Mouse (Mus musculus) lung, postnatal 25 days (tissue): ENCODE measurements around the gene Wipf3.
A peak's percentile ranks its signal among the peaks of the same experiment; 100 is the strongest.

Experiments used
- DNase-seq: peaks from one replicate; pipeline ENCODE4 v3.0.0; 2022; ENCODE audit warnings: low spot score

Wipf3 gene

DNA sequence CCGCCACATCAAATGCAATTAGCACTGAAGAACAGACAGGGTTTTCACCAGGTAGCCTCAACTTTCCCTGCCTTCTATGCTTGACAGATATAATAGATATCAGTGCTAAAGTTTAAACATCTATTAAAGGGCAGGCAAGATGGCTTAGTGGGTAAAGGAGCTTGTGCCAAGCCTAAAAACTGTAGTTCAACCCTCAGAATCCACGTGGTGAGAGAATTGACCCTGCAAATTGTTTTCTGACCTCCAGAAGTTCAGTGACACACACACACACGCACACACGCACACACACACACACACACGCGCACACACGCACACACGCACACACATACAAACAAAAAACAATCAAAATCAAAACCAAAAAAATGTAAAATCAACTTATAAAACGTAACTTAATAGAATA, 2.8 kb downstream of the Wipf3 start:
- no peak for DNase-seq

GRCm38 (mm10) chr6:54432806-54433545, 3.6 kb downstream of the Wipf3 start:
- DNase-seq: peak; percentile 32

DNA sequence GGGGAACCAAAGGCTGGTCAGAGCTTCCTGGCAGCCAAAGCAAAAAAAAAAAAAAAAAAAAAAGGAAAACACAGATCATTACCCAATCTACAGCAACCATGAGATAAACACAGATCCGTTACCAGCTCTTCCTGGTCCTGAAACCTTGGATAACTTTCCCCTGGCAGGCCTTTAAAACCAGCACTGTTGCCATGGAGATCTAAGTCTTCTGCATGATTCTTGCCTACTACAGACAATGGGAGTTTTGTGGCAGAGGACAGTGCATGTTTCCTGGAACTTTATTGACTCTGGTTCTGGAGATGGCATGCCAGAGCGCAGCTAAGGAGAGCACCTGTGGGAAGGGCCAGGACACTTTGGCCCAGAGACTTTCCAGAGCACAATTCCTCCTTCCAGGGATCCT, 4.8 kb downstream of the Wipf3 start:
- no peak for DNase-seq

GRCm38 (mm10) chr6:54435663-54436062, 6.3 kb downstream of the Wipf3 start:
- no peak for DNase-seq

DNA sequence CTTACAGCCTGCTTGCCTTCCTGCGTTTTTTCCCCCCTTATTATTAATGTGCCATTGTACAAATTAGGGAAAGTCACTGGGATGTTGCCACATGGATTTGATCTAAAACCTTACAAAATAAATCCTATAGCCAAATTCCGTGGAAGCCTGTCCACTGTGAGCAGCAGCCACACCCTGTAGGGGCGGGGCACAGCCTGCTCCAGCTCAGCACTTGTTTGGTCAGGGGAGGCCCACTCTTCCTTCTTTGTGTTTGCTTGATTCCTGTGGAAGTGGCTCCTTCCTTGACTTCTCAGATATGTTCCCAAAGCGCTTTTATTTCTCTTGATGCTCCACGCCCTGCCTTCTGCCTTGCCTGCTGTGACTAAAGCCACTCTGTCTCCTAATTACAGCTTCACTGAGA, 6.9 kb downstream of the Wipf3 start:
- DNase-seq: no peak

- no peak for DNase-seq
These were observed 9.1 kb downstream of the Wipf3 start for GRCm38 (mm10) chr6:54438510-54438909.

- no peak for DNase-seq
These were observed 11.3 kb downstream of the Wipf3 start for GRCm38 (mm10) chr6:54440658-54441057.

GRCm38 (mm10) chr6:54443657-54444056, 14.3 kb downstream of the Wipf3 start:
- DNase-seq: no peak

GRCm38 (mm10) chr6:54444086-54444485, 14.7 kb downstream of the Wipf3 start:
- no peak for DNase-seq

- no peak for DNase-seq
These were observed 15.9 kb downstream of the Wipf3 start for GRCm38 (mm10) chr6:54445249-54445818.

GRCm38 (mm10) chr6:54447353-54447752, 17.9 kb downstream of the Wipf3 start:
- no peak for DNase-seq

DNA sequence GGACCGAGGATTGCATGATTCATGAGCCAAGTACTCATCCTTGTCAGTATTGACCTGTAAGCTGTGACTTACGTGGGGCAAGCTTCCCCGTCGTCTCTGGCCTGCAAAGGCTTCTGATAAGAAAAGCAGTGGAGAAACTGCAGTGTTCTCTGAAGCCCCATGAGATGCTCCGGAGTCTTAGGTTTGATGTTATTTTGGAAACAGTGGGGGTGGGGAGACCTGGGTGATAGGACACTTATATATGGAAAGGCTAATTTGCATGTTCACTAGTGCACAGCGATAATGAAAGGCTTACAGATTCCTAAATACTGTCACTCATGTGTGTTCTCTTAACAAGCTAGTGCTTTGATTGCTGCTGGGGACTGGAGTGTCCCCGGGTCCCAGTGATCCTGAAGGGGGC, 30.3 kb downstream of the Wipf3 start:
- DNase-seq: no peak

DNA sequence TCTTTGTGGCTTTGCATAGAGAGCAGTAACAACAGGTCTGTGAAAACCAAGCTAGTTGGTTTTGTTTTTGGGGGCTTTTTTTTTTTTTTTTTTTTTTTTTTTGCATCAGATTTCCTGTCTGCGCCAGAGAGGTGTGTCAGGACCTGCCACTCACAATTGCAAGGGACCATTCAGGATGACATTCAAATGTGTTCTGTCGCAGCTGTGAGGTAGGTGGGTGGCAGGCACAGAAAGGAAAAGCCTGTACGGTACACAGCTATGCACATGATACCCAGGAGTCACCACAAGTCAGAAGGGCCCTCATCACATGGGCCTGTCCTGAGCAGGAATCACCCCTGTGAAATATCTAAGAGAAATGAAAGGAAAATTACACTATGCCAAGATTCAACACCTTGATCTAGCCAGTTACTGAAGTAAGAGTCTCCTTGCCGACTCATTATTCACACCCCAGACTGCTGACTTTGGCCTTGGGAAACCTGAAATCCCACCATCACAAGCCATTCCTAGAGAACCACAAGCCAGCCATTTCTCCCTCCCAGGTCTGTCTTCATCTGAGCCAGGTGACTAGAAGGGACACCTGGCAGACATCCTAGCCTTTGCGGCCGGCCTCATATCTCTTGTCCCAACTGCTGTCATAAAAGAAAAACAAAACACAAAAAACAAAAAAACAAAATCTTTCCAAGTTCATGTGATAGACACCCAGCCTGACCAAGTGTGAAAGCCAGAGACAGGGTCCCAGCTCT, 30.9 kb downstream of the Wipf3 start:
- DNase-seq: no peak

DNA sequence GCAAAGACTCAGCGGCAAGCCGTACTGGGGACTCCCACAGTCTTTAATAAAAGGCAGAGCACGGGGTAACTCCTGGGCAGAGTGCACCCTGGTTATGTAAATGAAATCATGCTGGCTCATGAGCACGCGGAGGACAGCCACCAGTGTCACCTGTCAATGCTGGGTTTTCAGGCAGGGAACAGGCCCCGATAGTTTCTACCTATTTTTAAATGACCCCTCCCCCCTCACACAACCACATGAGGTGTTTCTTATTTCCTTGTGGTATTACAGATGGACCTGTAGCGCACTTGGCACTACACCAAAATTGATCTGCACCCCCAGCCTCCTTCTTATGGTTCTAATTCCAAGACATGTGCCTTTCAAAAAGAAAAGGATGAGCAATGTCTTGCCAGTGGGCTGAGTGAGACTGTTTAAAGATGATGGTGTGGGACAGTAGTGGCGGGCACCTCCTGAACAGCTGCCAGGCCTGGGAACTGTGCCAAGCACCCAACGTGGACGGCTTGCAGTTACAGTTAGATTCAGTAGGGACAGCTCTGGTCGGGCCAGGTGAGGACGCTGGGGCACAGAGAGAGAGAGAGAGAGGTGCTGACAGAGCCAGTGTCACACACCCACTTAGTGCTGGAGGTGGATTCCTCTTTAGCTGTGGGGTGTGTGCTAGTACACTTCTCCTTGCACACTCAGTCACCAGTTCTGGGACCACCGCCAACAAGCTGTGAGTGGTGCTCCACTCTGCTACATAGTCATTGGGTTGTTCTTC, 31.7 kb downstream of the Wipf3 start:
- peak; percentile 44 for DNase-seq

GRCm38 (mm10) chr6:54462766-54463165, 33.4 kb downstream of the Wipf3 start:
- no peak for DNase-seq

DNA sequence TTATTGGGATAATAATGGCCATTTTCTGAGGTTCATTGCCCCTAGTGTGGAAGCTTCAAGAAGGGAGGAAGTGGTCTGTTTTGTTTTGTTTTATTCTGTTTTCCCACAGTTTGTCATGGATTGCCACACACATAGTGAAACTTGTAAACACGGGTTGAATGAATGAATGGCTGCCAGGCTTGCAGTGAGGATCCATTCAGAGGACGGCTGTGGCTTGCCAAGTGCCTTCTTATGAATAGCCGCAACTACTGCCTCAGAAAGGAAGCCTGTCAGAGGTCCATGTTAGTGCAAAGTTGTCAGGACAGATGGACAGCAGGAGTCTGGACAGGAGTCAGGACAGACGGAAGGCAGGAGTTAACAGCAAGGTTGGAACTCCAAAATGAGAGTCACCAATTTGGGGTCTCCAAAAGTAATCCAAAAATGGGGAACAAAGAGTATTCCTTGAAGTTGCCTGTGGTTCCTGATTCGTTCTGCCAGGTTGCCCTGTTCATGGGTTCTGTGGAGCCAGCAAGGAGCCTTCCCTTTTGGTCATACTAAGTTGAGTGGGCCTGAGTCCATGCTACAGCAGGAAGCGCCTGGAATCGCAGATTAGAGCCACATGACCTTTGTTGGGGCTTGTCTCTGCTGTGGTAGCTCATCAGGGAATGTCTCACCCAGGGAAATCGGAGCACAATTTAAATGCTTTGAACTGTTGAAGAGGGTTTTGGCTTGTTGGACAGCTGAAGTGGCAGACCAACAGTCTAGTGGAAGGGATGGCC, 34.5 kb downstream of the Wipf3 start:
- peak; percentile 39 for DNase-seq

- DNase-seq: no peak
These were observed 35.5 kb downstream of the Wipf3 start for GRCm38 (mm10) chr6:54464926-54465325.

DNA sequence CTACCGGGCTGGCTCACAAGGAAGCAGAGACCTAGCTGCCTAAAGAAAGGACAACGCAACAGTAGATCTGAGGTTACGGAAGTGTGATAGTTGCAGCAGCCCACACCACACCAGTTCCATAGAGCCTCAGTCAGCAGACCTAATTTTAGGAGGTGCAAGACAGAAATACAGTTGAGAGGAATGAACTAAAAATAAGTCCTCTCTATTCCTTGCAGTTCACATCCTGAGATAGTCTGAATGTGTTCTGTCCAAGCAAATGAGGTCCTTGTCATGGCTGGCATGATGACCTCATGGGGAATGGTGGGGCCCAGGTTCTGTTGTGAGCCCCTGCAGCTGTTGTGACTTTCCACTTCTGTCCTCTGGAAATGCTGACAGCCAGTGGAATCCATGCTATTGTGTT, 38.0 kb downstream of the Wipf3 start:
- DNase-seq: no peak

- DNase-seq: peak; percentile 32
These were observed 42.5 kb downstream of the Wipf3 start for GRCm38 (mm10) chr6:54471866-54472265.

- DNase-seq: peak; percentile 32
These were observed 43.7 kb downstream of the Wipf3 start for GRCm38 (mm10) chr6:54472846-54473715.
